Mouse (Mus musculus): Measurements from ENCODE around the gene Tns4. TPM values are rescaled to one million over a fixed set of nuclear protein-coding genes. Genes with fewer than 3 reads are reported as not detected.

Gene Tns4
- polyA plus RNA-seq, 1 experiment from 2014 or later = 0.16 TPM

DNA sequence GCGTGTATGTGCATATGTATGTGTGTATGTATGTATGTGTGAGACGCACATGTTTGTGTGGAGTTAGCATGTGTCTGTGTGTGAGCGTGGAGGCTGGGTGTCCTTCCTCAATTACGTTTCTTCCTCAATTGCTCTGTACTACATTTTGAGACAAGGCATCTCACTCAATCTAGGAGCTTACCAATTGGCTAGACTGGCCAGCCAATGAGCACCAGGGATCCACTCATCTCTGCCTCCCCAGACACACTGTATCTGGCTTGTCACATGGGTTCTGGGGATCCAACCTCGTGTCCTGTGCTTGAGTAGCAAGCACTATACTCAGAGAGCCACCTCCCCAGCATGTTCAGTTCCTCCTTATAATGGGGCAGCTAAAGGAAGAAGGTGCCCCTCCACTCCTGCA lies 20.7 kb downstream of the Tns4 start:
- no peak overlapping the region for H3K27ac ChIP-seq (ENCODE audit: low read depth, low read length)

GRCm38 (mm10) chr11:99067591-99067990 lies 21.5 kb downstream of the Tns4 start:
- no peak overlapping the region for H3K4me2 ChIP-seq (ENCODE audit: low read length)
- H3K4me1 ChIP-seq (ENCODE audit: control insufficient read depth, insufficient read depth, low read depth, low read length) = peaks cover 2% of the 10 kb centered on the region
- H3K27me3 ChIP-seq (replicated peaks; ENCODE audit: control insufficient read depth, insufficient read depth, low read length) = no peaks in the 10 kb centered on the region
- no peak for ATAC-seq
- H3K27ac ChIP-seq (ENCODE audit: low read depth, low read length) = no peak overlapping the region
- H3K36me3 ChIP-seq (ENCODE audit: control insufficient read depth, insufficient read depth, low read length) = no peaks in the 10 kb centered on the region
- 82% methylated on average over 8 of the region's 8 CpGs for WGBS
- H3K9me3 ChIP-seq (ENCODE audit: control insufficient read depth, low read length) = no peaks in the 10 kb centered on the region
- H3K9ac ChIP-seq (ENCODE audit: low read depth, low read length) = no peak overlapping the region
- H3K4me3 ChIP-seq (ENCODE audit: low read length) = no peak overlapping the region

More for the DNA sequence above, 20.7 kb downstream of the Tns4 start:
- 88% methylated on average over 5 of the region's 5 CpGs for WGBS
- H3K27me3 ChIP-seq (replicated peaks; ENCODE audit: control insufficient read depth, insufficient read depth, low read length) = no peaks in the 10 kb centered on the region
- H3K4me1 ChIP-seq (ENCODE audit: control insufficient read depth, insufficient read depth, low read depth, low read length) = peaks cover 2% of the 10 kb centered on the region
- no peak for ATAC-seq
- no peak overlapping the region for H3K4me3 ChIP-seq (ENCODE audit: low read length)
- no peaks in the 10 kb centered on the region for H3K36me3 ChIP-seq (ENCODE audit: control insufficient read depth, insufficient read depth, low read length)
- H3K9ac ChIP-seq (ENCODE audit: low read depth, low read length) = no peak overlapping the region
- H3K9me3 ChIP-seq (ENCODE audit: control insufficient read depth, low read length) = no peaks in the 10 kb centered on the region
- no peak overlapping the region for H3K4me2 ChIP-seq (ENCODE audit: low read length)

DNA sequence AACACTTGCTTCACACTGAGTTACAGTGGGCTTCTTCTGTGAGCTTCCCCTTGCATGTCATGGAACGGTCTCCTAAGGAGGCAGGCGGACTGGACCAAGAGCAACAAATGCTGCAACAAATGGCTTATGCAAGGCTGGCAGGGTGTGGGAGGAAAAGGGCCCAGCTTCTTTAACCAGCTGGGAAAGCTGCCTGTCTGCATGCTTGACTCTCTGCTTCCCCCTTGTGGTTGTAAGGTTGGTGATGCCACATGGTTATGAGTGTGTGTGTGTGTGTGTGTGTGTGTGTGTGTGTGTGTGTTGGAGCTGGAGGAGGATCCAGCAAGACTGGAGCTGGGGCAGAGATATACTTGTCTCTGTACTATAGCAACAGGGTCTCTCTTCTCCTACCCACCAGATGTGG lies 23.1 kb downstream of the Tns4 start:
- H3K27ac ChIP-seq (ENCODE audit: low read depth, low read length) = no peak overlapping the region
- no peak overlapping the region; the same call in 1 of the 2 replicates for H3K9ac ChIP-seq (ENCODE audit: low read depth, low read length)
- no peaks in the 10 kb centered on the region for H3K27me3 ChIP-seq (replicated peaks; ENCODE audit: control insufficient read depth, insufficient read depth, low read length)
- H3K36me3 ChIP-seq (ENCODE audit: control insufficient read depth, insufficient read depth, low read length) = no peaks in the 10 kb centered on the region
- ATAC-seq = no peak
- H3K9me3 ChIP-seq (ENCODE audit: control insufficient read depth, low read length) = no peaks in the 10 kb centered on the region
- H3K4me1 ChIP-seq (ENCODE audit: control insufficient read depth, insufficient read depth, low read depth, low read length) = peaks cover 2% of the 10 kb centered on the region
- no peak overlapping the region for H3K4me3 ChIP-seq (ENCODE audit: low read length)
- no peak overlapping the region for H3K4me2 ChIP-seq (ENCODE audit: low read length)
- WGBS = 15% methylated on average over 2 of the region's 2 CpGs

DNA sequence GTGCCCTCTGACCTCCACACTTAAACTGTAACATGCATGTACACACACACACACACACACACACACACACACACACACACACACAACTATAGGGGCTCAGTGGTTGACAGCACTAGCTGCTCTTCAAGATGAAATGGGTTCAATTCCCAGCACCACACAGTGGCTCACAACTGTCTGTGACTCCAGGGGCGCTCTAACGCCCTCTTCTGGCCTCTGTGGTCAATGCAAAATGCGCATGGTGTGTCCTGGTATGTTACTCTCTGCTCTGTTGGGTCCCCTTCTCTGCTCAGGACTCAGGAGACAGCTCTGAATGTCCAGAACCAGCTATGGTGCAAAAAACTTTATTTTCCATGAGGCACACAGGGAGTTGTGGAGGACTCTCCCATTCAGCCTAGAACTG lies 23.8 kb downstream of the Tns4 start:
- no peak overlapping the region for H3K4me2 ChIP-seq (ENCODE audit: low read length)
- no peaks in the 10 kb centered on the region for H3K27me3 ChIP-seq (replicated peaks; ENCODE audit: control insufficient read depth, insufficient read depth, low read length)
- no peak for ATAC-seq
- H3K9ac ChIP-seq (ENCODE audit: low read depth, low read length) = no peak overlapping the region; the same call in 1 of the 2 replicates
- H3K4me1 ChIP-seq (ENCODE audit: control insufficient read depth, insufficient read depth, low read depth, low read length) = peaks cover 2% of the 10 kb centered on the region
- 72% methylated on average over 3 of the region's 3 CpGs for WGBS
- no peaks in the 10 kb centered on the region for H3K36me3 ChIP-seq (ENCODE audit: control insufficient read depth, insufficient read depth, low read length)
- no peaks in the 10 kb centered on the region for H3K9me3 ChIP-seq (ENCODE audit: control insufficient read depth, low read length)
- H3K27ac ChIP-seq (ENCODE audit: low read depth, low read length) = no peak overlapping the region
- no peak overlapping the region for H3K4me3 ChIP-seq (ENCODE audit: low read length)

GRCm38 (mm10) chr11:99063406-99064131 lies 25.5 kb downstream of the Tns4 start:
- H3K9ac ChIP-seq (ENCODE audit: low read depth, low read length) = no peak overlapping the region
- ATAC-seq = no peak
- no peaks in the 10 kb centered on the region for H3K36me3 ChIP-seq (ENCODE audit: control insufficient read depth, insufficient read depth, low read length)
- no peak overlapping the region for H3K27ac ChIP-seq (ENCODE audit: low read depth, low read length)
- peaks cover 2% of the 10 kb centered on the region for H3K4me1 ChIP-seq (ENCODE audit: control insufficient read depth, insufficient read depth, low read depth, low read length)
- H3K27me3 ChIP-seq (replicated peaks; ENCODE audit: control insufficient read depth, insufficient read depth, low read length) = no peaks in the 10 kb centered on the region
- 45% methylated on average over 8 of the region's 8 CpGs for WGBS
- peaks cover 3% of the 10 kb centered on the region; the same call in 1 of the 2 replicates for H3K9me3 ChIP-seq (ENCODE audit: control insufficient read depth, low read length)
- no peak overlapping the region for H3K4me2 ChIP-seq (ENCODE audit: low read length)
- no peak overlapping the region for H3K4me3 ChIP-seq (ENCODE audit: low read length)

DNA sequence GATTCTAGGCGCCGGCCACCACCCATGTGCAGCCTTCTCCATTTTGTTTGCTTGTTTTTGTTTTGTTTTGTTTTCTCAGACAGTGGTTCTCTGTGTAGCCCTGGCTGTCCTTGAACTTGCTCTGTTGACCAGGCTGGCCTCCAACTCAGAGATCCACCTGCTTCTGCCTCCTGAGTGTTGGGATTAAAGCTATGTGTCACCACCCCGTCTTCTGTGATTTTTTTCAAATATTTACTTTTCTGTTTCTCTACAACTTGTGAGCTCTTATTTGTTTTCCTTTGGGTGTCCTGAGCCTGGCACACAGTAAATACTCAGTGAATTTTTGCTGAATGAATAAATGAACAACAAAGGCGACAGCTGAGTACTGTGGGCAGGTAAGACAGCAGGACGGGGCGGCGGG lies 26.4 kb downstream of the Tns4 start:
- H3K4me1 ChIP-seq (ENCODE audit: control insufficient read depth, insufficient read depth, low read depth, low read length) = peaks cover 2% of the 10 kb centered on the region
- no peak for ATAC-seq
- H3K9ac ChIP-seq (ENCODE audit: low read depth, low read length) = no peak overlapping the region
- no peaks in the 10 kb centered on the region for H3K27me3 ChIP-seq (replicated peaks; ENCODE audit: control insufficient read depth, insufficient read depth, low read length)
- no peaks in the 10 kb centered on the region for H3K36me3 ChIP-seq (ENCODE audit: control insufficient read depth, insufficient read depth, low read length)
- WGBS = 80% methylated on average over 7 of the region's 7 CpGs
- H3K4me2 ChIP-seq (ENCODE audit: low read length) = no peak overlapping the region
- peaks cover 3% of the 10 kb centered on the region; the same call in 1 of the 2 replicates for H3K9me3 ChIP-seq (ENCODE audit: control insufficient read depth, low read length)
- no peak overlapping the region for H3K27ac ChIP-seq (ENCODE audit: low read depth, low read length)
- H3K4me3 ChIP-seq (ENCODE audit: low read length) = no peak overlapping the region

DNA sequence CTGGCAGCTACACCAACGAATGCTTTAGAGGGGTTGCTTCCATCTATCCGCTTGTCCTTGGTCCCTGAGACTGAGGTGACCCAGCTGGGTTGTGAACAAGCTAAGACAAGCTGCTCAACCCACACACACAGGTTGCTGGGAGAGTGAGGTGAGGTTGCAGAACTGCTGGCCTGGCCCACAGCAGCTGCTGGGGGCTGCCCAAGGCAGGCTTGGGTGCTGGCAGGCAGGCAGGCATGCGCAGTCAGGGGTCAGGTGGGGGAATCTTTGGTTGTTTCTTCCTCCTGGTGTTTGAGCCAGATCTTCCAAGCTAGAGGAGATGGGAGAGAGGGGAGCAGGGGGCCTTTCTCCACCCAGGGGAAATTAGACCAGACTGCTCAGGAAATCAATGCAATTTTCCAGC lies 28.7 kb downstream of the Tns4 start:
- Histone ChIP-seq H3K27me3 (replicated peaks; ENCODE audit: control insufficient read depth, insufficient read depth, low read length) (no peaks in the 10 kb centered on the region), H3K4me3 (ENCODE audit: low read length) (no peak overlapping the region), H3K9me3 (ENCODE audit: control insufficient read depth, low read length) (peaks cover 3% of the 10 kb centered on the region; the same call in 1 of the 2 replicates), H3K4me1 (ENCODE audit: control insufficient read depth, insufficient read depth, low read depth, low read length) (peaks cover 3% of the 10 kb centered on the region; the same call in 1 of the 2 replicates), H3K27ac (ENCODE audit: low read depth, low read length) (no peak overlapping the region), H3K9ac (ENCODE audit: low read depth, low read length) (no peak overlapping the region), H3K4me2 (ENCODE audit: low read length) (no peak overlapping the region), H3K36me3 (ENCODE audit: control insufficient read depth, insufficient read depth, low read length) (no peaks in the 10 kb centered on the region)
- 78% methylated on average over 3 of the region's 3 CpGs for WGBS
- ATAC-seq = no peak

DNA sequence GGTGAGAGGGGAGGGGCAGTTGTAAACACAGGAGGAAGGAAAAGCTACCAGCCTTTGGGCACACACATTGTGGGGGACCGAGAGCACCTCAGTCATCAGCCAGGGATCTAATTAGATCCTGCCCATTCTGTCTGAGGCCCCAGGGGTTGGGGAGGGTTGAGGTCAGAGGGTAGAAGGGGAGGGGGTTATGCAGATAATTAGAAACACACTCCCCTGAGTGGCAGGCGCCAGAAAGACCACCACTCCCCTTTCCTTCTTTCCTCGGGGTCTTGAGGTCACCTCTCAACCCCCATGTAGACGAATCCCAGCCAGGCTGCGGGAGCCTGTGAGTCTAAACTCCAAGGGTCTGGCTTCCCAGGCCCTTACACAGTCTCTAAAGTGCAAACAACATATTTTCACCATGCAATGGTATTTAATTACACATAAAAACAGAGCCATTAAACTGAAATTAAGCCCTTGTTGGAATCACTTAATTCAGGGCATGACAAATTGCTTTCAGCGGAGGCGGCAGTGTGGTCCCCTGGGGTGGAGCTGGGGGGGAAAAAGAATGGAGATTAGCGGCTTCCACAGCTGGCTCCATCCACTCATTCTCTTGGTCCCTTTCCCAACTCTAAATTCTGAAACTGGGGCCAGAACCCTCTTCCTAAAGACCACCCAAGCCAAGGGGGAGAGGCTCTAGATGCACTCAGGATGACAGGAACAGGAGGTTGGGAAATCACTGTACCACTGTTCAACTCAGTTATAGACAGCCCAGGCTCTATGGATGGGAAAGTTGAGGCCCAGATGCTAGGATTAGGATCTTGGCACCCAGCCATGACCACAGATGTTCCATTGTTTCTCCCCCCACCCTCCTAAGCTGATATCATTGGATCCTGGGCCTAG lies 33.3 kb downstream of the Tns4 start:
- 7% methylated on average over 8 of the region's 8 CpGs for WGBS
- no peaks in the 10 kb centered on the region for H3K27me3 ChIP-seq (replicated peaks; ENCODE audit: control insufficient read depth, insufficient read depth, low read length)
- no peak overlapping the region for H3K4me2 ChIP-seq (ENCODE audit: low read length)
- no peak overlapping the region for H3K4me3 ChIP-seq (ENCODE audit: low read length)
- peaks cover 3% of the 10 kb centered on the region; the same call in 1 of the 2 replicates for H3K9me3 ChIP-seq (ENCODE audit: control insufficient read depth, low read length)
- peaks cover 4% of the 10 kb centered on the region; the same call in 1 of the 2 replicates for H3K4me1 ChIP-seq (ENCODE audit: control insufficient read depth, insufficient read depth, low read depth, low read length)
- no peak for ATAC-seq
- no peaks in the 10 kb centered on the region for H3K36me3 ChIP-seq (ENCODE audit: control insufficient read depth, insufficient read depth, low read length)
- H3K27ac ChIP-seq (ENCODE audit: low read depth, low read length) = no peak overlapping the region
- no peak overlapping the region for H3K9ac ChIP-seq (ENCODE audit: low read depth, low read length)

GRCm38 (mm10) chr11:99055143-99055542 lies 34.0 kb downstream of the Tns4 start:
- H3K27ac ChIP-seq (ENCODE audit: low read depth, low read length) = no peak overlapping the region
- 51% methylated on average over 4 of the region's 4 CpGs for WGBS
- ATAC-seq = no peak

More at GRCm38 (mm10) chr11:99055143-99055542, 34.0 kb downstream of the Tns4 start:
- no peak overlapping the region for H3K9ac ChIP-seq (ENCODE audit: low read depth, low read length)
- no peak overlapping the region for H3K4me3 ChIP-seq (ENCODE audit: low read length)
- peaks cover 3% of the 10 kb centered on the region; the same call in 1 of the 2 replicates for H3K9me3 ChIP-seq (ENCODE audit: control insufficient read depth, low read length)
- H3K4me1 ChIP-seq (ENCODE audit: control insufficient read depth, insufficient read depth, low read depth, low read length) = peaks cover 4% of the 10 kb centered on the region; the same call in 1 of the 2 replicates
- H3K4me2 ChIP-seq (ENCODE audit: low read length) = no peak overlapping the region
- H3K27me3 ChIP-seq (replicated peaks; ENCODE audit: control insufficient read depth, insufficient read depth, low read length) = no peaks in the 10 kb centered on the region
- no peaks in the 10 kb centered on the region for H3K36me3 ChIP-seq (ENCODE audit: control insufficient read depth, insufficient read depth, low read length)
